Mouse (Mus musculus): ENCODE results near the gene Gm21767.
"Not testable (repeated sequence)": the region's sequence is repeated elsewhere in the genome, so short reads cannot be mapped to it uniquely, and the experiment has no call there.

Gene Gm21767

DNA sequence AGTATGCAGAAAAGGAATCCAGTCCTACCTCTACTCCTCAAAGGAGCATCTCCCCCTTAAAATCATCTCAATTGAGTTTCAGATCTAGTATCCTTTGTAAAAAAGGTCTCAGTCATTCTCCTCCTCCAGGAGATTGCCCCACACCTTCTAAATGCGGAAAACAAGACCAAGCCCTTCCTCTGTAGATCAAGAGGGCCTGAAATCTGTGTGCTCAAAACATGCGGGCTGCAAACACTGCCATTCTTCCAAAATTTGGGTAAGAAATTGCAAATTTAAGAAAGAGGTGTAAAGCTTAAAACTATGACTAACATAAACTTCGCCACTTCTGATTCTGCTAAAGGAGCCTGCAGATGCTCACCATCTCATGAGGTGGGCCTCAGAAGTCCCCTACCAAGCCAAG is at the start of gene Gm21767:
Gm21767 (plus strand) TSS at position 301 of the 400 bp plus-strand sequence.
- DNase-seq (ENCODE audit: low read depth, low spot score), result not testable (repeated sequence)

All from embryo, embryonic 11.5 days (tissue).